Mouse (Mus musculus): ENCODE results near the gene Plaa.

DNA sequence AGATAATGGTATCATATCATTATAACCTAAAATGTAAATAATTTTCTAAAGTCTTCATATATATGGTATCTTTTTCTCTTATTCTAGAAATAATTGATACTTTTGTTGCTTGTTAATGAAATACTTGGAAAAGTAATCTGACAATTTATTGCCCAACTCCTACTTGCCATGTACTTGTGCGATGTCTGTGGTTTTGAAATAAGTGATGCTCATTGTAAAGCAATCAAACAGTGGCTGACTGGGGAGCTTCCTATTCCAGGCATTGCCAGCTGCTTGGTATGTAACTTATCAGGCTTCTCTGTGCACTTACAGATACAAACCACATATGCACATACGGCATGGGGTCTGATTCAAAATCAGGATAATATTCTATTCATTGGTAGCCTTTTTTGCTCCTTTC is 17.0 kb upstream of the Plaa start:
- TF ChIP-seq POLR2A (IDR thresholded peaks at IDR 0.05; ENCODE audit: insufficient read depth, low read length) (no peak), CTCF (IDR thresholded peaks at IDR 0.05; ENCODE audit: low read depth, low read length) (no peak)

All from ES-Bruce4 (cell line).